Mouse (Mus musculus) small intestine, adult 2 months (tissue): ENCODE data around the gene Gm17651.

ENCODE experiments used
- CTCF ChIP-seq: fragments of 200-500 bp; IDR thresholded peaks from 2 replicates; pipeline ENCODE4 v1.5.1; 2012; ENCODE audit warnings: low read depth, mild to moderate bottlenecking, control low read depth, inconsistent platforms, low read length, moderate library complexity, mixed read lengths; ENCODE audit not compliant: insufficient replicate concordance, insufficient read length; ENCODE audit errors: extremely low read depth
- POLR2A ChIP-seq: fragments of 200-500 bp; IDR thresholded peaks from 2 replicates; pipeline ENCODE4 v1.6.1; 2012; ENCODE audit warnings: low read depth, mild to moderate bottlenecking, control low read depth, inconsistent platforms, low read length, moderate library complexity

GRCm38 (mm10) chr3:97649022-97649421 is 25.5 kb downstream of the Gm17651 start:
- TF ChIP-seq CTCF: no peak
- TF ChIP-seq POLR2A: no peak
